Mouse (Mus musculus) hindbrain, postnatal 0 days (tissue): ENCODE measurements at regions not wholly inside any gene's neighbourhood (a gene's known extent, or its start where the extent isn't known, plus 50 kb on each side); places are given as distances from the start of the nearest gene placed in this dataset.

ENCODE experiments used
- ATAC-seq: fragments of 200-750 bp; cut with Nextera tagmentation; 2 replicates; pipeline ENCODE4 v1.8.0; 2017; ENCODE audit warnings: mild to moderate bottlenecking, moderate TSS enrichment, moderate library complexity
- DNase-seq: peaks from one replicate; pipeline ENCODE4 v3.0.0-alpha.2; 2015; ENCODE audit warnings: low spot score
- H3K27ac ChIP-seq: fragments of 300-500 bp; sonication (generic); 2 replicates; pipeline ENCODE4 v1.5.1; 2014; ENCODE audit warnings: mild to moderate bottlenecking
- H3K27me3 ChIP-seq: fragments of 300-500 bp; sonication (generic); 2 replicates; pipeline ENCODE4 v1.6.1; 2014; ENCODE audit warnings: low read length, mixed read lengths; ENCODE audit not compliant: insufficient read depth
- H3K36me3 ChIP-seq: fragments of 300-500 bp; sonication (generic); 2 replicates; pipeline ENCODE4 v1.6.1; 2014; ENCODE audit warnings: low read length, mixed read lengths; ENCODE audit not compliant: insufficient read depth
- H3K4me1 ChIP-seq: fragments of 300-500 bp; sonication (generic); 2 replicates; pipeline ENCODE4 v1.6.1; 2014; ENCODE audit warnings: antibody characterized with exemption, low read length, mixed read lengths; ENCODE audit not compliant: insufficient read depth
- H3K4me2 ChIP-seq: fragments of 300-500 bp; sonication (generic); 2 replicates; pipeline ENCODE4 v1.6.1; 2014; ENCODE audit warnings: low read depth, mild to moderate bottlenecking, low read length, moderate library complexity, mixed read lengths
- H3K4me3 ChIP-seq: fragments of 300-500 bp; sonication (generic); 2 replicates; pipeline ENCODE4 v1.5.1; 2014; ENCODE audit warnings: low read length
- H3K9ac ChIP-seq: fragments of 300-500 bp; sonication (generic); replicated peaks from 2 replicates; pipeline ENCODE4 v1.6.1; 2014; ENCODE audit warnings: mild to moderate bottlenecking, low read length, moderate library complexity, mixed read lengths
- H3K9me3 ChIP-seq: fragments of 300-500 bp; sonication (generic); 2 replicates; pipeline ENCODE4 v1.6.1; 2016; ENCODE audit warnings: low read length, mixed read lengths
- CTCF ChIP-seq: IDR thresholded peaks from 2 replicates; pipeline ENCODE4 v1.5.1; 2016; ENCODE audit warnings: antibody characterized with exemption, control low read depth, low read depth
- WGBS: fragments of 180-500 bp; shearing (Covaris S2); extraction: QIAGEN DNeasy Blood & Tissue Kit; methylation state at CpG from one replicate; pipeline ENCODE4 v1.1.7; 2014; 5-methylcytosine and 5-hydroxymethylcytosine counted together
- microRNA-seq, 2 experiments: library from miRNA; unstranded; fragments of <30 nt; microRNA quantifications; one replicate each; pipeline ENCODE4; 2016

DNA sequence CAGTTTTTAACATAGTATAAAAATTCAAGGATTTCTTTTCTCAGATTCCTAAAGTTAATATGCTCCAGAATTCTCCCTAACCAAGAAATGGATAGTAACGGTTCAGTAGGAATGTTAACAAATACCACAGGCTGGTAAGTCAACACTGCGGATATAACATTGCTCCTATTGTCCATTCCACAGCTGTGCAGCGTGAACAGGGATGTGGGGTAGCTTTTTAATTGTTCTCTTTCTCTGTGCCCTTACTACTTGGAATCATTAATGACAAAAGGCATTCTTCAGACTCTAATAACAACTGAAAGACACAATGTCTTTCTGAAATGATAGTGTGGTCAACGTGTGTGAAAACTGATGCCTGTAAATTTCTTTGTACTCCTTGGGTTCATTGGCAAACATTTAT lies 303.3 kb downstream of the Nr4a2 start:
- ATAC-seq (no peak), DNase-seq (no peak)
- Histone ChIP-seq H3K4me3 (no peak overlapping the region), H3K9me3 (no peaks in the 10 kb centered on the region), H3K4me1 (no peaks in the 10 kb centered on the region), H3K27ac (no peak overlapping the region), H3K27me3 (no peaks in the 10 kb centered on the region), H3K4me2 (no peak overlapping the region), H3K9ac (no peak overlapping the region), H3K36me3 (no peaks in the 10 kb centered on the region)
- 37% methylated on average over 4 of the region's 4 CpGs for WGBS
- TF ChIP-seq CTCF, result no peak

DNA sequence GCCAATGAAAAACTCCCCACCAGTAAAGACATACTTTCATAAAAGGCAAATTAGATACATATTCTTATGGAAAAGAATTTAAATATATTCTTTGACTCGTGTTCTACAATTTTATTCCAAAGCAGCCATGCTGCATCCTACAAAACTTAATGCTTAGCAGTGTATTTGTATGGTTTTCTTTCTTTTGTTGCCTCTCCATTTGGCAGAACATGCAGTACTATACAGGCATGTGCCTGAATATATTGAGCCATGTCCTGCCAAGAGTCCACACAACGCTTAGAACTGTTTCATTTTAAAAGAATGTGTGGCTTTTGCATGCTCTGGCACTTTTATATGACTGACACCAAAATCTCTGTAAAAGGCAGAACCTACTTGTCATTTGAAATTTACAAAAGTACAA lies 339.0 kb downstream of the Nr4a2 start:
- Histone ChIP-seq H3K4me2 (no peak overlapping the region), H3K27ac (no peak overlapping the region), H3K4me3 (no peak overlapping the region), H3K36me3 (no peaks in the 10 kb centered on the region), H3K9ac (no peak overlapping the region), H3K9me3 (no peaks in the 10 kb centered on the region), H3K27me3 (no peaks in the 10 kb centered on the region), H3K4me1 (no peaks in the 10 kb centered on the region)
- WGBS, result 74% methylated on average over 2 of the region's 2 CpGs
- TF ChIP-seq CTCF, result no peak
- ATAC-seq, result no peak
- DNase-seq, result no peak

Small RNAs in the stretch of these regions (microRNA-seq; reads per million reads assigned to microRNA genes)
- gene Mir195b, result 0 reads per million in 2 experiments
